Mouse (Mus musculus) lung, adult 2 months (tissue): ENCODE results near the gene Enkd1. TPM values are rescaled to one million over a fixed set of nuclear protein-coding genes. Genes with fewer than 3 reads are reported as not detected.

Experiments
- DNase-seq: peaks from one replicate; pipeline ENCODE4 v3.0.0; 2022
- H3K4me1 ChIP-seq: fragments of 200-500 bp; 2 replicates; pipeline ENCODE4 v1.6.1; 2011; ENCODE audit warnings: low read length; ENCODE audit not compliant: control insufficient read depth, insufficient read depth
- H3K4me3 ChIP-seq: fragments of 200-500 bp; replicated peaks from 2 replicates; pipeline ENCODE3; 2011; ENCODE audit warnings: low read depth, mild to moderate bottlenecking, control low read depth, low read length; ENCODE audit errors: extremely low read depth
- CTCF ChIP-seq: fragments of 200-500 bp; IDR thresholded peaks from 2 replicates; pipeline ENCODE4 v1.5.1; 2011; ENCODE audit warnings: mild to moderate bottlenecking, low read length, control low read depth; ENCODE audit not compliant: insufficient read depth
- POLR2A ChIP-seq: fragments of 200-500 bp; IDR thresholded peaks from 2 replicates; pipeline ENCODE4 v1.6.1; 2011; ENCODE audit warnings: low read depth, mild to moderate bottlenecking, control low read depth, low read length, borderline replicate concordance; ENCODE audit errors: extremely low read depth
- WGBS: fragments of 180-500 bp; shearing (Covaris S2); methylation state at CpG from one replicate; pipeline ENCODE4 v1.1.7; 2018; 5-methylcytosine and 5-hydroxymethylcytosine counted together
- polyA plus RNA-seq: library from polyadenylated mRNA; depleted of rRNA; stranded (reverse); fragments of >200 nt; gene quantifications from 2 replicates; pipeline ENCODE4 v1.2.3, GENCODE M21; 2012; rRNA removed

Enkd1 gene
- polyA plus RNA-seq, 1 experiment, result 9.6 TPM

DNA sequence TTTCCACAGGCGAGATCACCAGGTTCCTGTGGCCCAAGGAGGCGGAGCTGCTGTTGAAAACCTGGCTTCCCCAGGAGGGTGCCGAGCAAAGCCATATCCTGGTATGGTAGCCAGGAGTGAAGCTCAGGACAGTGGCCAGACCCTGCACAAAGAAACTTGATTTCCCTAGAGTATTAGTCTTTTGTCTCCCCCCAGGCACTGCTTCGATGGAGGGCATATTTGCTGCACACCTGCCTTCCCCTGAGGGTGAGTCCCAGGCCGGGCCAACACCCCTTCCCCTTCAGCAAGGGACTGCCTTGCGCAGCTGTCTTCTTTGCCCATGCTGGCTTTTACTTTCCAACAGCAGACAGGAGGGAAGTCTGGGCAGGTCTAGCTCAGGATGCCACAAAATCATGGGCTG, 21.5 kb downstream of the Enkd1 start:
- DNase-seq, result no peak
- WGBS, result 53% methylated on average over 6 of the region's 6 CpGs
- no peak overlapping the region for H3K4me3 ChIP-seq
- peaks cover 2% of the 10 kb centered on the region; the same call in 1 of the 2 replicates for H3K4me1 ChIP-seq
- no peak for TF ChIP-seq POLR2A
- no peak for TF ChIP-seq CTCF

DNA sequence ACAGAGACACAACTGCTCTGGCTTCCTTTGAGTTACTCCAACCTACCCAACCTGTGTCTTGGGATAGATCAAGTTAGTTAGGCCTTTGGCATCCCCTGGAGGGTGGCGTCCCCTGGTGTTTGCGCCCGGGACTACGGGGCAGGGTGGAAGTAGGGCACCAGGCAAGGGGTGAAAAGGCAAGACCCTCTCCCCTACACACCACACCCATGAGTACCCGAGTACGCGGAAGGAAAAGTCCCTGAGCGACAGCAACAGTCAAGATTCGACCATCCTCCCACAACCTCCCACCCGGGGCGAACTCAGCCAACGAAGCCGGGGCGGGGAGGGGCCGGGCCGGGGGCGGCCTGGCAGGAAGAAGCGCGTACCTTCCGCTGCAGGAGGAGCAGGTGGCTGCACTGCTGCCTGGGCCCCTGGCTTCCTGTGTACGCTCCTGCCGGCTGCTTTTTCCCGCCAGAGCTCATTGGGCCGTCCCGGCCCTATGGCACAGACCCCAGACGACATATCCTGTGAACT, 22.2 kb downstream of the Enkd1 start, which contains the start of gene Carmil2:
Carmil2 (plus strand) TSS at position 479 of the 513 bp plus-strand sequence.
- H3K4me1 ChIP-seq, result peaks cover 2% of the 10 kb centered on the region; the same call in 1 of the 2 replicates
- TF ChIP-seq CTCF, result peak; percentile 83
- no peak for TF ChIP-seq POLR2A
- H3K4me3 ChIP-seq, result peak within 1 kb of the TSS; percentile 50
- DNase-seq, result peak; percentile 65
- WGBS, result 5% methylated on average over 26 of the region's 26 CpGs

GRCm38 (mm10) chr8:105685325-105685724, 22.7 kb downstream of the Enkd1 start:
- 66% methylated on average over 7 of the region's 7 CpGs for WGBS
- DNase-seq, result no peak
- Histone ChIP-seq H3K4me3 (no peak overlapping the region), H3K4me1 (peaks cover 2% of the 10 kb centered on the region; the same call in 1 of the 2 replicates)
- no peak for TF ChIP-seq POLR2A
- no peak for TF ChIP-seq CTCF

DNA sequence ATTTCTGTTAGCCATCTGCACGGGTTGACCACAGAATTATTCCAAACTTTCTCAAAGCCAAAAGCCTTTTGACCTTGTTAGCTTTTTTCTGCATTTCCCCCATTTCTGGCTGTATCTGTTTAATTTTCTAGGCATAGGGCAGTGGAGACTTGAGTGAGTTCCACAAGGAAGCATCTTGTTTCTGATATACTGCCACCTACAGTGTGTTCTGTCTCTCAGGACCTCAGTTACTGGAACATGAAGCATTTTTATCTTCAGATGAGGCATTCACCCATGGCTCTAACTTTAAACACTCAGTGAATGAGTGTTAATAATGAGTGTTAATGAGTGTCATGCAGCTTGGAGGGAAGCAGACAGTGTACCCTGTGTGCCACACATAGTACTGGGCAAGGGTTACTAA, 30.1 kb downstream of the Enkd1 start:
- no peak for DNase-seq
- H3K4me3 ChIP-seq, result no peak overlapping the region
- TF ChIP-seq POLR2A (no peak), CTCF (no peak)
- H3K4me1 ChIP-seq, result no peaks in the 10 kb centered on the region
- 68% methylated on average over 1 of the region's 1 CpGs for WGBS

- DNase-seq, result no peak
- no peak for TF ChIP-seq CTCF
- TF ChIP-seq POLR2A, result no peak
- H3K4me3 ChIP-seq, result no peak overlapping the region
- 48% methylated on average over 3 of the region's 3 CpGs for WGBS
- H3K4me1 ChIP-seq, result no peaks in the 10 kb centered on the region
Measured at GRCm38 (mm10) chr8:105661167-105661566, 46.8 kb downstream of the Enkd1 start.

GRCm38 (mm10) chr8:105657641-105658040, 50.4 kb downstream of the Enkd1 start:
- H3K4me1 ChIP-seq, result no peaks in the 10 kb centered on the region
- no peak for TF ChIP-seq CTCF
- no peak for TF ChIP-seq POLR2A
- no peak for DNase-seq
- H3K4me3 ChIP-seq, result no peak overlapping the region

Other genes starting within 250 kb of the Enkd1 start
- gene Tppp3, start 236.7 kb downstream of the Enkd1 start, polyA plus RNA-seq, result 785 and 816 TPM in 2 replicates
- gene Zdhhc1, start 211.3 kb downstream of the Enkd1 start, polyA plus RNA-seq, result 130 and 133 TPM in 2 replicates
- 2.1 and 4.8 TPM in 2 replicates for gene Hsd11b2, start 189.5 kb downstream of the Enkd1 start, polyA plus RNA-seq
- gene Atp6v0d1, start 142.2 kb downstream of the Enkd1 start, polyA plus RNA-seq, result 101 and 121 TPM in 2 replicates
- gene Ripor1, start 103.0 kb downstream of the Enkd1 start, polyA plus RNA-seq, result 71.7 and 74.9 TPM in 2 replicates
- 17.2 and 17.9 TPM in 2 replicates for gene Ctcf, start 71.6 kb downstream of the Enkd1 start, polyA plus RNA-seq
- 1.7 TPM in 2 replicates for gene Agrp, start 70.8 kb downstream of the Enkd1 start, polyA plus RNA-seq
- 3.8 and 4.9 TPM in 2 replicates for gene Carmil2, start 21.9 kb downstream of the Enkd1 start, polyA plus RNA-seq
- 33.8 and 37.8 TPM in 2 replicates for gene Acd, start 7.1 kb downstream of the Enkd1 start, polyA plus RNA-seq
- 14.1 and 14.5 TPM in 2 replicates for gene Pard6a, start 7.1 kb downstream of the Enkd1 start, polyA plus RNA-seq
- gene 4933405L10Rik, start 555 bp downstream of the Enkd1 start, polyA plus RNA-seq, result not detected in 2 replicates
- 12.2 and 14.8 TPM in 2 replicates for gene Gfod2, start 50.5 kb upstream of the Enkd1 start, polyA plus RNA-seq
- gene Ranbp10, start 119.1 kb upstream of the Enkd1 start, polyA plus RNA-seq, result 25.8 and 28.5 TPM in 2 replicates
- 1.0 and 2.2 TPM in 2 replicates for gene Tsnaxip1, start 119.5 kb upstream of the Enkd1 start, polyA plus RNA-seq
- 12.0 and 17.4 TPM in 2 replicates for gene Cenpt, start 145.1 kb upstream of the Enkd1 start, polyA plus RNA-seq
- gene Thap11, start 146.9 kb upstream of the Enkd1 start, polyA plus RNA-seq, result 54.9 and 60.8 TPM in 2 replicates
- 17.9 and 27.0 TPM in 2 replicates for gene Nutf2, start 152.4 kb upstream of the Enkd1 start, polyA plus RNA-seq
- 78.8 and 90.9 TPM in 2 replicates for gene Edc4, start 172.7 kb upstream of the Enkd1 start, polyA plus RNA-seq
- gene Nrn1l, start 185.4 kb upstream of the Enkd1 start, polyA plus RNA-seq, result 3.2 and 5.3 TPM in 2 replicates
- gene Pskh1, start 192.2 kb upstream of the Enkd1 start, polyA plus RNA-seq, result 38.2 and 43.7 TPM in 2 replicates
- gene Ctrl, start 225.7 kb upstream of the Enkd1 start, polyA plus RNA-seq, result 2.2 and 13.8 TPM in 2 replicates
- gene Psmb10, start 230.2 kb upstream of the Enkd1 start, polyA plus RNA-seq, result 211 and 217 TPM in 2 replicates
- gene Lcat, start 235.2 kb upstream of the Enkd1 start, polyA plus RNA-seq, result 3.4 and 3.6 TPM in 2 replicates